In the genomic region with DNA sequence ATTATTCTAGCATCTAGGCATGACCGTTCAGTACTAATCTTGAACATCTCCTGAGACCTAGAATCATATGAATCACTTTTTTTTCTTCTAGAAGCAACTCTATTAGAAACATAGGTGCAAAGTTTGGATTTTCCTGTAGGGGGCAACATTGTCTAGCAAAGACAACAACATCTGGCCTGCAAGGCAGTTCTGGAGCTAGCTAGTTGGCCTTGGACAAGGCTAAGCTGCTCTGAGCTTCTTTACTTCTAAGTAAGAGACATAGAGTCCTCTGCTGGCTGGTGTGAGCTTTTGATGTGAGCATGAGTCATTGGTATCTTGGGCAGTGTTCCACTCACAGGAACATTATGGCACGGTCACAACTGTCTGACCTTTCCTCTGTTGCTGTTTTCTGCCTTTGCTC, we compare ENCODE assay signal across 10 mouse cellular contexts. TPM values are rescaled to one million over a fixed set of nuclear protein-coding genes. Genes with fewer than 3 reads are reported as not detected.
DNase-seq lines count a peak whose midpoint lies in the region; ATAC-seq and TF ChIP-seq lines count a peak whose summit lies in the region.
"Had no signal": no experiment of that assay in that cellular context is flagged by ENCODE, and none has a peak within 500 bp of the region (broad histone marks: within the 10 kb centered on the region; RNA-seq: fewer than 3 reads in every experiment).

No protein-coding gene starts in this region.

- WGBS in kidney, postnatal 0 days = 49% methylated on average over 2 of the region's 2 CpGs

- peak; percentile 66 for TF ChIP-seq CTCF in gastrocnemius, adult 2 months (IDR thresholded peaks at IDR 0.05)
- TF ChIP-seq CTCF in kidney, postnatal 0 days (IDR thresholded peaks at IDR 0.05; ENCODE audit: low read depth) = peak; percentile 75

- H3K4me3 ChIP-seq in gastrocnemius, adult 2 months = no peak overlapping the region
- no peak overlapping the region for H3K4me3 ChIP-seq in kidney, postnatal 0 days (replicated peaks; ENCODE audit: low read depth, low read length)
- H3K4me3 ChIP-seq: limb, embryonic 13.5 days; stomach, embryonic 15.5 days had no signal

- H3K4me1 ChIP-seq in kidney, postnatal 0 days (replicated peaks; ENCODE audit: insufficient read depth, low read length) = no peaks in the 10 kb centered on the region
- H3K4me1 ChIP-seq: stomach, embryonic 15.5 days had no signal

- ATAC-seq in kidney, postnatal 0 days (replicated peaks; ENCODE audit: low FRiP score, low read depth) = peak; percentile 74
- ATAC-seq in megakaryocyte progenitor cell, adult 5-6 weeks (replicated peaks; ENCODE audit: poor library complexity) = peak; percentile 80

- intact Hi-C loops in gastrocnemius, adult 2 months (cut with DNase I) = loop anchor here (5.0 to 10.0 kb wide), 2 partner anchors 52 to 101 kb away; no protein-coding TSS in a partner anchor

- H3K36me3 ChIP-seq in kidney, postnatal 0 days (ENCODE audit: insufficient read depth, low read length) = no peaks in the 10 kb centered on the region
- H3K36me3 ChIP-seq: limb, embryonic 13.5 days; stomach, embryonic 15.5 days had no signal

- H3K4me2 ChIP-seq in kidney, postnatal 0 days (ENCODE audit: low read length) = no peak overlapping the region
- H3K4me2 ChIP-seq: limb, embryonic 13.5 days; stomach, embryonic 15.5 days had no signal

- H3K9me3 ChIP-seq in kidney, postnatal 0 days (replicated peaks; ENCODE audit: low read length) = no peaks in the 10 kb centered on the region
- H3K9me3 ChIP-seq: limb, embryonic 13.5 days; stomach, embryonic 15.5 days had no signal

- H3K27me3 ChIP-seq in kidney, postnatal 0 days (ENCODE audit: insufficient read depth, low read length) = no peaks in the 10 kb centered on the region
- H3K27me3 ChIP-seq: limb, embryonic 13.5 days; stomach, embryonic 15.5 days had no signal

- peak; percentile 16 for DNase-seq in gastrocnemius, adult 2 months
- no peak for DNase-seq in gastrocnemius, adult 8-10 months (ENCODE audit: low spot score in 2 of 2)
- DNase-seq in 416B (ENCODE audit: low read depth) (peak; percentile 88), ZHBTc4 (ENCODE audit: low read depth, low spot score) (peak; percentile 82)
- DNase-seq in fibroblast of lung, adult 2 months (ENCODE audit: low read depth) = peak; percentile 72
- peak; percentile 86 for DNase-seq in kidney, postnatal 0 days (ENCODE audit: low spot score)
- no peak for DNase-seq in cerebellum, adult 8-10 months

- no peak overlapping the region for H3K27ac ChIP-seq in gastrocnemius, adult 2 months
- H3K27ac ChIP-seq in kidney, postnatal 0 days = no peak overlapping the region
- H3K27ac ChIP-seq: limb, embryonic 13.5 days; stomach, embryonic 15.5 days had no signal

- H3K9ac ChIP-seq in kidney, postnatal 0 days (ENCODE audit: low read depth, low read length) = no peak overlapping the region
- H3K9ac ChIP-seq: limb, embryonic 13.5 days; stomach, embryonic 15.5 days had no signal

RNA-seq across cellular contexts. Expression of gene Gm7879, which starts 18.8 kb away (rescaled TPM):
- total RNA-seq in gastrocnemius, adult 2 months (2021) = 1 to 10 TPM; 5.4 to 5.8 TPM
- 1 to 10 TPM; 5.2 to 6.5 (median 5.5) TPM for total RNA-seq in gastrocnemius, adult 8-10 months (2022)
- not detected in 2 replicates for polyA plus RNA-seq in kidney, postnatal 0 days (2015; fragmentation: Nextera tagmentation; extraction: Ambion mirVana)
- total RNA-seq in megakaryocyte progenitor cell, adult 5-6 weeks (2015) = 5.6 and 5.9 TPM in 2 replicates
- 5.4 and 6.0 TPM in 2 replicates for total RNA-seq in megakaryocyte progenitor cell, adult 5-6 weeks (2017)

RNA-seq across cellular contexts. Expression of gene Cd38, which starts 25.8 kb away (rescaled TPM):
- 1 to 10 TPM; 2.7 to 3.5 TPM for total RNA-seq in gastrocnemius, adult 2 months (2021)
- total RNA-seq in gastrocnemius, adult 8-10 months (2022) = 1 to 10 TPM; 1.1 to 2.5 (median 1.8) TPM
- polyA plus RNA-seq in kidney, postnatal 0 days (2015; fragmentation: Nextera tagmentation; extraction: Ambion mirVana) = 26.9 and 28.5 TPM in 2 replicates
- total RNA-seq in megakaryocyte progenitor cell, adult 5-6 weeks (2015) = 0.22 TPM in 1 of 2 replicates, not detected in the other
- total RNA-seq in megakaryocyte progenitor cell, adult 5-6 weeks (2017) = 0.10 TPM in 1 of 2 replicates, not detected in the other

Comparison
In these comparisons a context has a peak if more than half of its experiments do, and no peak if none do; other contexts are left out.
1. DNase-seq: peak in gastrocnemius, adult 2 months (single experiment), 416B (single experiment), ZHBTc4 (single experiment), fibroblast of lung, adult 2 months (single experiment) and kidney, postnatal 0 days (single experiment); none in gastrocnemius, adult 8-10 months (0 of 2) and cerebellum, adult 8-10 months (single experiment).